Mouse (Mus musculus) liver, embryonic 12.5 days (tissue): ENCODE data around the gene Leap2. TPM values are rescaled to one million over a fixed set of nuclear protein-coding genes. Genes with fewer than 3 reads are reported as not detected.

ENCODE experiments used
- ATAC-seq: fragments of 200-750 bp; cut with Nextera tagmentation; 2 replicates; pipeline ENCODE4 v1.8.0; 2017; ENCODE audit warnings: moderate number of reproducible peaks, mild to moderate bottlenecking, moderate library complexity
- H3K27ac ChIP-seq: fragments of 300-500 bp; sonication (generic); 2 replicates; pipeline ENCODE4 v1.5.1; 2016; ENCODE audit warnings: mild to moderate bottlenecking
- H3K27me3 ChIP-seq: fragments of 300-500 bp; sonication (generic); replicated peaks from 2 replicates; pipeline ENCODE4 v1.6.1; 2016; ENCODE audit warnings: mild to moderate bottlenecking, moderate library complexity
- H3K36me3 ChIP-seq: fragments of 300-500 bp; sonication (generic); 2 replicates; pipeline ENCODE4 v1.6.1; 2016; ENCODE audit warnings: mild to moderate bottlenecking, moderate library complexity
- H3K4me1 ChIP-seq: fragments of 300-500 bp; sonication (generic); 2 replicates; pipeline ENCODE4 v1.6.1; 2016
- H3K4me2 ChIP-seq: fragments of 300-500 bp; sonication (generic); 2 replicates; pipeline ENCODE4 v1.6.1; 2016; ENCODE audit warnings: mild to moderate bottlenecking, moderate library complexity
- H3K4me3 ChIP-seq: fragments of 300-500 bp; sonication (generic); 2 replicates; pipeline ENCODE4 v1.5.1; 2016; ENCODE audit warnings: mild to moderate bottlenecking, moderate library complexity
- H3K9ac ChIP-seq: fragments of 300-500 bp; sonication (generic); 2 replicates; pipeline ENCODE4 v1.6.1; 2016; ENCODE audit warnings: mild to moderate bottlenecking, moderate library complexity
- H3K9me3 ChIP-seq: fragments of 300-500 bp; sonication (generic); replicated peaks from 2 replicates; pipeline ENCODE4 v1.6.1; 2016; ENCODE audit warnings: mild to moderate bottlenecking, moderate library complexity
- WGBS: fragments of 180-500 bp; shearing (Covaris S2); methylation state at CpG from one replicate; pipeline ENCODE4 v1.1.7; 2016; ENCODE audit not compliant: insufficient replicate concordance; 5-methylcytosine and 5-hydroxymethylcytosine counted together
- polyA plus RNA-seq: library from polyadenylated mRNA; unstranded; fragments of >200 nt; fragmentation: Nextera tagmentation; extraction: Ambion mirVana; gene quantifications from 2 replicates; pipeline ENCODE4 v1.2.1, GENCODE M21; 2016

Gene Leap2
- polyA plus RNA-seq = 5.3 and 5.4 TPM in 2 replicates

DNA sequence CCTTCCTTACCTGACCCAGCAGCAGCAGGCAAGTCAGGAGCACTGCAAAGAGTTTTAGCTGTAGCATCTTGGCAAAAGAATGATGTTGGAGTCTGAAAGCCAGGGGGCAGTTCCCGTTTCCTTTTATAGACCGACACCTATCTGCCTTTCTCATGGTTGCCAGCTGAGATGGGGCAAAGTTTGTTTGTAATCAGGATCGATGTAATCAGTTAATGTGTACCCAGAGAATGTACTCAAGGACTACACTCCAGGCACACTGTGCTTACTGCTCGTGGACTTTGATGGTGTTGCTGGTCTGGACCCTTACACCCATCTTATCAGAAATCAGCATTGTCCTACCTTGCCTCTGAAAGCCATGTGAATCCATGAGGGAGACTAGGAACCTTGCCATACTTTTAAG, at the start of gene Leap2:
Leap2 (minus strand) TSS at position 135 of the 400 bp plus-strand sequence.
- peak within 1 kb of the TSS; percentile 10; the same call in 1 of the 2 replicates for H3K4me2 ChIP-seq
- H3K27me3 ChIP-seq = no peaks in the 10 kb centered on the region
- H3K36me3 ChIP-seq = peaks cover 35% of the 10 kb centered on the region
- 64% methylated on average over 4 of the region's 4 CpGs for WGBS
- H3K9me3 ChIP-seq = no peaks in the 10 kb centered on the region
- no peaks in the 10 kb centered on the region; the same call in 1 of the 2 replicates for H3K4me1 ChIP-seq
- H3K9ac ChIP-seq = no peak within 1 kb of the TSS
- peak within 1 kb of the TSS; percentile 58 for H3K27ac ChIP-seq
- 0 out of 2 replicates have a peak, but pooled peaks have one; percentile 42 for ATAC-seq
- no peak within 1 kb of the TSS for H3K4me3 ChIP-seq

- Histone ChIP-seq H3K9ac (no peak overlapping the region), H3K4me2 (no peak overlapping the region), H3K27me3 (peaks cover 94% of the 10 kb centered on the region), H3K36me3 (no peaks in the 10 kb centered on the region), H3K9me3 (no peaks in the 10 kb centered on the region), H3K27ac (no peak overlapping the region), H3K4me3 (no peak overlapping the region), H3K4me1 (peaks cover 9% of the 10 kb centered on the region)
- WGBS = 64% methylated on average over 3 of the region's 3 CpGs
- no peak for ATAC-seq
These were observed 49.7 kb upstream of the Leap2 start for GRCm38 (mm10) chr11:53472709-53473108.

DNA sequence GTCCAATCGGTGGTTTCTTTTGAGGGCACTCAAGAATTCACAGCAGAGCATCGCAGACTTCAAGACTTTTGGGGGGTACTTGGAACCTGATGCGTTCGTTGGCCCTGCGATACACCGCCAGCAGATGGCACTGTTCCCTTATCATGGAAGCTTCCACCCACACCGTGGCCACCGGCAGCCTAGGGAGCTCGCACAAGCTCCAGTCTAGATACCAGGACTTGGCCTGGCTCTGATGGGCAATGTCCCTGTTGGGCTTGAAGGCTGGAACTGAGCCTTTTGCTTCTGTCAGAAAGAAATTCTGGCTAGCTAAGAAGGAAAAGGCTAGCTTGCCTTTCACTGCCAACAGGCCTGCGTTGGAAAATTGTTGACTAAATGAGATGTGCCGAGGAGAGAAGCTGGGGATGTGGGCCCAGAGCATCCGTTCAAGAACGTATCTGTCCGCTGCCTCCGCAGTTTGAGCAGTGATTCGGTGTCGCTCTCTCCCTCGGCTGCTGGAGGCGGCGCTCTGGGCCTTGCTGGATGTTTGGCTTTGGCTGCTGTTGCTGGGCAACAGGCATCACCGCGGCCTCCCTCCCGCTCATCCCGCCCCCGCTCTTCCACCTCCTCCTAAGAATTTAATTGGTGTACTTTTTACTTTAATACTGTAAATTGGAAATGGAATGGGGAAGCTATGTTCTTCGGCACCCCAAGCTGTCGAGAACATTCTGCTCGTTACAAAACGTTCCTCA, 47.2 kb upstream of the Leap2 start, which contains the start of gene Gm9837:
Gm9837 (minus strand) TSS at position 512 of the 728 bp plus-strand sequence.
- no peak within 1 kb of the TSS for H3K4me3 ChIP-seq
- H3K4me2 ChIP-seq = peak within 1 kb of the TSS; percentile 41
- H3K27ac ChIP-seq = no peak within 1 kb of the TSS
- H3K9me3 ChIP-seq = no peaks in the 10 kb centered on the region
- WGBS = 7% methylated on average over 29 of the region's 29 CpGs
- H3K27me3 ChIP-seq = peaks cover 97% of the 10 kb centered on the region
- peaks cover 19% of the 10 kb centered on the region for H3K4me1 ChIP-seq
- peak; percentile 76 for ATAC-seq
- H3K9ac ChIP-seq = no peak within 1 kb of the TSS
- no peaks in the 10 kb centered on the region for H3K36me3 ChIP-seq

- Histone ChIP-seq H3K9me3 (no peaks in the 10 kb centered on the region), H3K4me3 (no peak overlapping the region), H3K4me1 (peaks cover 19% of the 10 kb centered on the region), H3K36me3 (no peaks in the 10 kb centered on the region), H3K27ac (no peak overlapping the region), H3K4me2 (peak overlapping the region; percentile 41), H3K9ac (no peak overlapping the region), H3K27me3 (peaks cover 97% of the 10 kb centered on the region)
- WGBS = 42% methylated on average over 16 of the region's 16 CpGs
- ATAC-seq = no peak
These were observed 46.5 kb upstream of the Leap2 start for GRCm38 (mm10) chr11:53469294-53469967.

GRCm38 (mm10) chr11:53466231-53466971, 43.4 kb upstream of the Leap2 start:
- Histone ChIP-seq H3K27ac (no peak overlapping the region), H3K4me2 (peak overlapping the region; percentile 60), H3K27me3 (peaks cover 99% of the 10 kb centered on the region), H3K4me3 (peak overlapping the region; percentile 19; the same call in 1 of the 2 replicates), H3K9me3 (no peaks in the 10 kb centered on the region), H3K4me1 (peaks cover 44% of the 10 kb centered on the region), H3K9ac (no peak overlapping the region), H3K36me3 (no peaks in the 10 kb centered on the region)
- 8% methylated on average over 40 of the region's 40 CpGs for WGBS
- peak; percentile 21; the same call in 1 of the 2 replicates for ATAC-seq

GRCm38 (mm10) chr11:53463551-53464424, 40.8 kb upstream of the Leap2 start:
- Histone ChIP-seq H3K36me3 (no peaks in the 10 kb centered on the region), H3K9ac (peak overlapping the region; percentile 45; the same call in 1 of the 2 replicates), H3K4me1 (peaks cover 42% of the 10 kb centered on the region), H3K27ac (no peak overlapping the region), H3K27me3 (peaks cover 96% of the 10 kb centered on the region), H3K9me3 (no peaks in the 10 kb centered on the region), H3K4me3 (peak overlapping the region; percentile 48), H3K4me2 (peak overlapping the region; percentile 72)
- WGBS = 6% methylated on average over 55 of the region's 55 CpGs
- ATAC-seq = no peak

DNA sequence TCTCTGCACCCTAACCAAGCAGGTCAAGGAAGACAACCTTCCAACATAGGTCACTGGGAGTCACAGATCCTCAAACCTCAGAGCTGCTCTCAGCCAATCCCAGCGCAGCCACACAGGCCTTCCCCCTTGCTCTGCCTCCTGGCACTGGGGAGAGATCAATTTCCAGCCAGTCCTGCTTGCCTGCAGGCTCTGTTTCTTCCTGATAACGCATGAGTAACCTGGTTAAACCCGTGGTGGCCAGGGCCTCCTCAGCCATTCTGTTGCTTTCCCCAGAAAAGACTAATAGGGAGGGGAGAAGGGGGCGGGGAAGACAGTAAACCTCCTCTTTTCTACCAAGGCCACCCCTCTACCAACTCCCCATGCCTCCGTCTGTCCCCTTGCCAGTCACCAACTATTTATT, 38.8 kb upstream of the Leap2 start:
- ATAC-seq = peak; percentile 45; the same call in 1 of the 2 replicates
- WGBS = 17% methylated on average over 5 of the region's 5 CpGs
- H3K9ac ChIP-seq = no peak overlapping the region
- no peak overlapping the region for H3K4me2 ChIP-seq
- peaks cover 96% of the 10 kb centered on the region for H3K27me3 ChIP-seq
- no peaks in the 10 kb centered on the region for H3K9me3 ChIP-seq
- no peaks in the 10 kb centered on the region for H3K36me3 ChIP-seq
- peaks cover 47% of the 10 kb centered on the region for H3K4me1 ChIP-seq
- no peak overlapping the region for H3K27ac ChIP-seq
- H3K4me3 ChIP-seq = no peak overlapping the region

DNA sequence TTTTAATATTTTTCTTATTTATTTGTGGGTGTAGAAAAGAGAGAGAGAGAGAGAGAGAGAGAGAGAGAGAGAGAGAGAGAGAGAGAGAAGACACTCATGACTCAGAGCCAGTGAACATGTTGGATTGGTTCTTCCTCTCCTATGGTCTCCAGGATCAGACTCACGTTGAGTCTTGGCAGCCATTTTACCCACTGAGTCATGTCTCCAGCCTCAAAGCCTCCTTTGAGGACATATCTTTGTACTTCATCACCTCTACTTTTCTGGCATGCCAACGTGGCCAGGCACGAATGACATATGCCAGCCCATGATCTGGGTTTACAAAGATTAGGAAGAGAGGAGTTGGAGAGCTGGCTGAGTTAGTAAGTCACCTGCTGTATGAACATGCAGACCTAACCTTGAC, 37.2 kb upstream of the Leap2 start:
- H3K4me1 ChIP-seq = peaks cover 45% of the 10 kb centered on the region
- H3K9ac ChIP-seq = no peak overlapping the region
- ATAC-seq = no peak
- H3K9me3 ChIP-seq = no peaks in the 10 kb centered on the region
- H3K27ac ChIP-seq = no peak overlapping the region
- no peak overlapping the region for H3K4me3 ChIP-seq
- H3K36me3 ChIP-seq = no peaks in the 10 kb centered on the region
- H3K4me2 ChIP-seq = no peak overlapping the region
- WGBS = 66% methylated on average over 3 of the region's 3 CpGs
- H3K27me3 ChIP-seq = peaks cover 96% of the 10 kb centered on the region

DNA sequence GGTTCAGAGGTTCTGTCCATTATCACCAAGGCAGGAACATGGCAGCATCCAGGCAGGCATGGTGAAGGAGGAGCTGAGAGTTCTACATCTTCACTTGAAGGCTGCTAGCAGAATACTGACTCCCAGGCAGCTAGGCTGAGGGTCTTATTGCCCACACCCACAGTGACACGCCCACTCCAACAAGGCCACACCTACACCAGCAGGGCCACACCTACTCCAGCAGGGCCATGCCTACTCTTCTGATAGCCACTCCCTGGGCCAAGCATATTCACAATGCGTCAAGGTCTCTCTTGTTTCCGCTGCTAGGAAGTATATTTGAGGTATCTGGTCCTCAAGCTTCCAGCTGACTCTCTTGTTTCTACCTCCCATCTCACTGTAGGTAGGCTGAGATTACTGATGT, 36.0 kb upstream of the Leap2 start:
- Histone ChIP-seq H3K27me3 (peaks cover 94% of the 10 kb centered on the region), H3K36me3 (no peaks in the 10 kb centered on the region), H3K4me2 (no peak overlapping the region), H3K9me3 (no peaks in the 10 kb centered on the region), H3K4me3 (no peak overlapping the region), H3K4me1 (peaks cover 45% of the 10 kb centered on the region), H3K9ac (no peak overlapping the region), H3K27ac (no peak overlapping the region)
- ATAC-seq = no peak
- 50% methylated on average over 3 of the region's 3 CpGs for WGBS

DNA sequence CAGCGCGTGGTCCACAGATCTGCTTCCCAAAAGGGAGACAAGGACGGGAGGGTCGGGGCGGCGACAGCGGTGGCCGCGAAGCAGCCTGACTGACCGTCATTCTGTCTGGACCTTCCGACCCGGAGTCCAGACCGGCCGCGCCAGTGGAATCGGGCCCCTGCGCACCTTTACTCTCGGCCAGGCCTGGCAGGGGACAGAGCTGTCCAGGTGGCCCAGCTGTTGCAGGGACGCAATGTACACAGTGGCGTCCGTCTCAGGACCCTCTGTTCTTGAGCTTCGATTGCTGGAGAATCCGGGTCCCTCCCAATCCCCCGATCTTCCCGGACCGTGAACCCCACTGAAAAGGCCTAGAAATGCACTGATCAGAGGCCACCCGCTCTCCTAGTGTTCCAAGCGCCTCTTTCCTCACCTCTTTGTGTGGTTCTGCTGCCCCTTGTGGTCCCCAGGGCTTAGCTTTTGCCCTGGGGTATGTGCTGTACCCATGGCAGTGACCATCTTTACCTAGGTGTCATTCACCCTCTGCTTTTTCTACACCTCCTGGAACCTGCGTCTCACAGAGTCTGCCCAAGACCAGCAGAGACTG, 34.5 kb upstream of the Leap2 start:
- Histone ChIP-seq H3K4me2 (peak overlapping the region; percentile 78), H3K4me3 (peak overlapping the region; percentile 58), H3K4me1 (peaks cover 30% of the 10 kb centered on the region), H3K27me3 (peaks cover 84% of the 10 kb centered on the region), H3K9ac (peak overlapping the region; percentile 55), H3K36me3 (no peaks in the 10 kb centered on the region), H3K9me3 (no peaks in the 10 kb centered on the region), H3K27ac (peak overlapping the region; percentile 38; the same call in 1 of the 2 replicates)
- peak; percentile 45 for ATAC-seq
- 5% methylated on average over 29 of the region's 29 CpGs for WGBS
